Mouse (Mus musculus) left cerebral cortex, postnatal 36 days (tissue): ENCODE results near the gene Pgam1. TPM values are rescaled to one million over a fixed set of nuclear protein-coding genes. Genes with fewer than 3 reads are reported as not detected.
"Not testable (repeated sequence)": the region's sequence is repeated elsewhere in the genome, so short reads cannot be mapped to it uniquely, and the experiment has no call there.

Source experiments
- DNase-seq, 2 experiments: peaks; one replicate each; pipeline ENCODE4 v3.0.0; 2021 to 2022; ENCODE audit warnings: low spot score in 2 of 2, mixed read lengths in 1 of 2
- intact Hi-C: fragments of 180-260 bp; cut with DNase I; formaldehyde crosslinking; loops from one replicate; pipeline ENCODE4 v1.15.1; 2025
- total RNA-seq, 2 experiments: library from RNA; stranded (reverse); gene quantifications; 2 replicates each; pipeline ENCODE4 v1.2.3; 2021

Gene Pgam1
- total RNA-seq, 2 experiments from 2014 or later: 530 to 626 TPM

DNA sequence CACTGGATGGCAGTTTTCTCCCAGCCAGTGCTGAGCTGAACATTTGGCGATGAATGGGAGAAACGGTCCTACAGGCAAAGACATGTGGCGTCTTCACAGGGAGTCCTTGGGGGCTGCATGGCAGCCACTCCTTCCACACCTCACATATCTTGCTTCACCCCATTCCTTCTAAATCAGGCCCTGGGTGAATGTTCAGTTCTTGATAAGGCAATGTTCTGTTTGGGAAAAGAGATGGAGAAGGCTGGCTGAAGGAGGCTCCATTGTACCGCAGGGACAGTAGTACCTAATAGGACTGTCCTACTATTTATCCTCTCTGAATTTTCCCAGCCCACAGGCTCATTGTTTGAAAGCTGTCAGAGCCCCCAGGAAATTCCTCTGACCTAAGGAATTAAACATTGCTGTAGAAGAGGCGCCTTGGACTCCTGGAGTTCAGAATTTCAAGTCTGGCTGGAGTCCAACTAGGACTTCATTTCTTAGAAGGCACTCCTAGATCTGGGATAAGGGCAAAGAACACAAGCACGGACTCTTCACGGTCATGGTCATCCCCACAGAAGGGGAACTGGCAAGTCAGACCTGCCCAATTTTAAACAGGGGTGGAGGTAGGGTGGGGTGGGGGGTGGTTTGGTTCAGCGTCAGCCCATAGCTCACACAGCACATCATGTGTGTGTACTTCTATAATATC lies 4.5 kb upstream of the Pgam1 start:
- intact Hi-C loops: no loop called here
- no peak for DNase-seq

DNA sequence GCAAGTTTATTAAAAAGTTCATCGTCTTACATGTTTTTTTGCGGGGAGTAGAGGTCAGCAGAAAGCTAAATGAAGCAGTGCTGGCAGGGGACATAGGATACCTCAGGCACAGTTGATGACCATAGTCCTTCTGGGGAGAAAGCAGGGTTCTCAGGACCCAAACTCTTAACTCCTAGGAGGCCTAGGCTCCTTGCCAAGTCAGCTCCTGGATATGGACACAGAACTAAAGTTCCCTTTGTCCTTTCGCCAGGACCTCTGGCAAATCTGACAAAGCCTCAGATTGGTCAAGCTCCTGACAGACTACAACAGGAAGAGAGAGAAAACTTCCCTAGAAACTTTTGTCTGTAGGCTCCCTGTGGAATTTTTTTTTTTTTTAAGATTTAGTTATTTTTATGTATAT lies 3.0 kb upstream of the Pgam1 start:
- intact Hi-C loops: no loop called here

DNA sequence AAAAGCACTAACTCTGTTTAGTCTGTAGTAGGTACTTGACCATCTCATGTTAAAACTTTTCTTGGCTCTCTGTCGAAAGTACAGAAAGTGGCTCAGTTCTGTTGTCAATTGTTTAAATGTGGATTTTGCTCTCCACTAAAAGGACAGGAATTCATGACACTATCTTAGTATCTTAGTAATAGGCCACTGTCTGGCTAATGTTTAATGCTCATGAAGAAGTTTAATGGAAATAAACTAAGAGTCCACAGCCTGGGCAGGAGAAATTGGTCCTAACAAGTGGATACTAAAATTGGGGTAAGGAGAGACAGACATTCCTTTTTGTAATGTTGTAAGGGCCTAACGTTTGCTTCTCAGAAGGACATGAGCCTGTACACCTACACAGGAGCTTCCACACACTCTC lies 1.3 kb upstream of the Pgam1 start:
- no peak for DNase-seq
- intact Hi-C loops: no loop called here

More for the DNA sequence above, 3.0 kb upstream of the Pgam1 start:
- no peak for DNase-seq

DNA sequence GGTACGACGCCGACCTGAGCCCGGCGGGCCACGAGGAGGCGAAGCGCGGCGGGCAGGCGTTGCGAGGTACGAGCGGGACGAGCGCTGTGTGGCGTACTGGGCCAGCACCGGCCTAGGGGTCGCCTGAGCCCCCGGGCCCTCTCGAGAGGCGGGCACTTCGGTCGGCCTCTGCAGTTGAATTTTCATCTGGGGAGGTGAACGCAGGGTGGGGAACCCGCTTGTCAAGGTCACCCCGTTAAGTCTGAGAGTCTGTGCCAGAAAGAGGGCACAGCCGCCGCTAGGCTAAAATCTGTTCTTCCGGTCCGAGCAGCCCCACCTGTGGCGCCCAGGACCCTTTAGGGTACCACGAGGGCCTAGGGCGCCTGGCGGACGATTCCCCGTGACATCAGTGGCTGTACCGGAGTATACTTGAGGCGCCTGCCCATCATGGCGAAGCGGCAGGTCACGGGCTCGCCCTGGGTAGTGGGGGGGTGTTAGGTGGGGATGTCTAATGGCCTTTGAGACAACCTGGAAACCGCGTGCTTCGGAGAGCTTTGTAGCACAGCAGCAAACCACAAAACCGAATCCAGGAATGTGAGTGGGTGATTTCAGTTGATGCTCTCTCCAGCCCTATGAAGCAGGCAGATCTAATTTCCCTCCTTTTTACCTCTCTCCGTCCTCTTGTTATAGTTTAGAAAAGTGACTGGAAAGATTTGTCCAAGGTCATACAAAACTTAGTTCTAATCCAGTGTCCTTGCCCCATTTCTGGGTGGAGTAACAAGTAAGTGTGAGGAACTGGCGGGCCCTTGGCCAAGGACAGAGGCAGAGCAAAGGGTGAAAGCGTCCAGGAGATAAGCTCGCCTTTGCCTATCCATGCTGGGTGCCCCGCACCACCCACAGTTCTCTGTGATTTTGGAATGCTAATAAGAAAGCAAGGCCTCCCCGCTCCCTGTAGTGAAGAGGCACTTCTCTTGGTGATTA lies 678 bp downstream of the Pgam1 start:
- DNase-seq: no peak
- intact Hi-C loops: no loop called here

DNA sequence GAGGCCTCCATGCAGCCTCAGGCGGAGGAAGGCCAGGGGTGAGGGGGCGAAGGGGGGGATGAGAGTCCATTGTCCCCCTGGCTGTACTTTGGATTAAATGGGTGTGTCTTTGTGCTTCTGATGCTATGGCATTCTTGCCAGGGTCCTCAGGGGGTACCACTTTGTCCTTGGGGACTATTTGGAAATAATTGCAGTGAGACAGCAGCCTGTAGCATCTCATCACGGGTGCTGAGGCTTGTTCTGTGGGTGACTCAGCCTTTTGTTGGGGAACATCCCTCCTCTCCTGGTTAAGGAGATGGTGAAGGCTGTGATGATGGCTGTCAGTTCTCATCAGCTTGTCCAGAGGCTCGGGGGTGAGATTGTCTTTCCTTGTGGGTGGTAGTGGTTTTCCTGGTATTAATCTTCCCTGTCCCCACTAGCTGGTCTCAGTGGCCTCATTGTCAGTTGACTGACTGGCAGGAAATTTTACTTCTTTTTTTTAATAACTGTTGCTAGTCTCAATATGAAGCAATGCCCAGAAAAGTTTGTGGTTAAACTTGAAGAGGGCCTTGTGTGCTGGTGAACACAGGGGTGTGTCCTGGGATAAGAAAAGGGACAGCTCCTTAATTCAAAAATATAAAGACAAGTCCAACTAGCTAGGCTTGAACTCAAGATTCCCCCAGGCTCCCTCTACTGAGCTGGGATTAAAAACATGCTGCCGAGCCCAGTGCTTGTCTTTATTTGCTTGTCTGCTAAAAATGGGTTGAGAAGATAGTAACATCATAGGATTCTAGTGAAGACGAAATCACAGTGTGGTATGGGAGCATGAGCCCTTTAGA lies 2.3 kb downstream of the Pgam1 start:
- intact Hi-C loops: no loop called here

DNA sequence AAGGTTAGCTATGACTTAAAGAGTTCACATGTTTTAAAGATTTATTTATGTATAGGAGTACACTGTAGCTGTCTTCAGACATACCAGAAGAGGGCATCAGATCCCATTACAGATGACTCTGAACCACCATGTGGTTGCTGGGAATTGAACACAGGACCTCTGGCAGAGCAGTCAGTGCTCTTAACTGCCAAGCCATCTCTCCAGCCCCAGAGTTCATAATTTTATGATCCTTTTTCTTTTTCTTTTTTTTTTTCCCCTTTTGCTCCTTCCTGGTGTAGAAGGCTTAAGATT lies 2.8 kb downstream of the Pgam1 start:
- DNase-seq, intact Hi-C loops: not testable (repeated sequence)

More for the DNA sequence above, 2.3 kb downstream of the Pgam1 start:
- no peak for DNase-seq

DNA sequence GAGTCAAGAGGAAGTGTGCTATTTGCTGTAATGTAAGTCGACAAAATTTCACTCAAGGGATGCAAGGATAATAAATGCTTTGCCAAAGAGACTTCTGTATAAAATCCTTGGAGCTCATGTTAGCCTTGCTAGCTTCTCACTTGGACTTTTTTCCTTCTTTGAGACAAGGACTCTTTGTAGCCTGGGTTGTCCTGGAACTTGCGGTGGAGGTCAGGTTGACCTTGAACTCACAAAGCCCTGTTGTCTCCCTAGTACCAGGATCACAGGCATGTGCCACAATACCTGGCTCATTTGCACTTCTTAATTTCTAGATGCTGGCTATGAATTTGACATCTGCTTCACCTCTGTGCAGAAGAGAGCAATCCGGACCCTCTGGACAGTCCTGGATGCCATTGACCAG lies 3.6 kb downstream of the Pgam1 start:
- no peak for DNase-seq

DNA sequence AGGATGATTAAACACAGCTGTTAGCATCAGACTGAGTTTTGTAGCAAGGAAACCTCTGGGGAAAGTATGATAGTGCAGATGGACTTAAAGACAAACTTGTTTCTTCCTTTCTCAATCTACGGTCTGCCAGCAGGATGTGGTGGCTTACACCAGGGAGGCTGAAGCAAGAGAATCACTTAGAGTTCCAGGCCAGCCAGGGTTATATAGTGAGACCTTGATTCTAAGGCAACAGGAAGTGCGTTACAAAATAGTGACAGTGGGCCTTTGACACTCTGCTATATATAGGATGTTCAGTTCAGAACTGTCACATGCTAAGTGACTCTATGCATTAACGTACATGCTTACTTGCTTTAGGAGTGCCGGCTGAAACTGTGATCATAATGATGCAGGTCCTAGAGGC lies 5.1 kb downstream of the Pgam1 start:
- intact Hi-C loops: no loop called here
- no peak for DNase-seq

More for the DNA sequence above, 3.6 kb downstream of the Pgam1 start:
- intact Hi-C loops: no loop called here

DNA sequence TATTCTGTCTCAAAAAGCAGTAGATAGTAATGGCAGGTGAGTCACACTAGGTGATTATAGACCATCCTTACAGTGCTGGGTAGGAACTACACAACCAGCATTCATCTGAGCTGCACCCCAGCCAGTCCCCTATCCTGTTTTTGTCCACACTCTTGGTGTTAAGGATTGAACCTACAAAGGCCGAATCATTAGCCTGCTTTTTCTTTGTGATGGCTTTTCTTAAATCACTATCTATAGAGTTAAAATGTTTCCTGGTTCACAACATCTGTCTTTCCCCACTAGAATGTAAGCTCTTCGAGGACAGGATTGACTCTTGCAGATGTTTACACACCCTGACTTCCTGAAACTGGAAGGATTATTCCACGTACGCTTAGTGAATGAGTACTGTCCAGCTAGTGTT lies 7.7 kb downstream of the Pgam1 start:
- DNase-seq: no peak
- intact Hi-C loops: no loop called here

DNA sequence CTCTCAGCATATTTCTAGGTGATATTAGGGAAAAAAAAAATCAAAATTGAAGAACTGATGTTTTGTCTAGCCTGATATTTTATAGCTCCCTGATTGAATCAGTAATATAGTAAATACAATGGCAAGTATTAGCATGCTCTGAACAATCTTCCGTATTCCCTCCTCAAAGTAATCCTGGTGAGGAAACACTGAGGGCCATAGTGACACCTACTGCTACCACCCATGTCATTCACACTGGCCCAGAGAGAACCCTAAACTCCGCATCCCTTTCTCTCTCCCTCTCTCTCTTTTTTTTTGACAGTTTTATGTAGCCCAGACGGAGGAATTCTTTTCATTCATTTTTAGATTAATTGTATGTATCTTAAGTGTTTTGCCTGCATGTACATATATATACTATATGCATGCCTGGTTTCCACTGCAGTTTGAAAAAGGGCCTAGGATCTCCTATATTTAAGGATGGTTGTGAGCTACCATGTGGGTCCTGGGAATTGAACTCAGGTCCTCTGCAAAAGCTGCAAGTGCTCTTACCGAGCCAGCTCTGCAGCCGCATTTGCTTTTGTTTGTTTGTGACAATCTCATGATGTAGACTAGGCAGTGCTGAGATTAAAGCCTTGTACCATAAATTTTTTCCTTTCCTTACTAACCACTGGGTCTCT lies 8.8 kb downstream of the Pgam1 start:
- no peak for DNase-seq
- intact Hi-C loops: no loop called here

DNA sequence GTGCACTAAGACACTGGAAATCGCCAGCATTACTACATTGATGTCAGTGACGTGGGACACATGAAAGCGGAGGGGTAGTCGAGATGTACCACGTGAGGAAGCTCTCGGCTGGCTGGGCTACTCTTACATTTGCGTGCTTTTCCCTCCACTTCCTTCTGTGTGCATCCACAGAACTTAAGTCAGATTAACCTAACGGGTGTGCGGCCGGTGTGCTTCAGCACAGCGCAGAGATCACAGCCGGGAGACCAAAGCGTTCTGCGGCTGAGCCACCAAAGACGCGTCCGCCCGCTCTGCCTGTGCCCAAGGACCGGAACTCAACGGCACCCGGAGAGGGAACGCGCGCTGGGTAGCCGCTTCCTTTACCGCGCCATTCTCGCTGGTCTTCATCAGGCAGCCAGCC lies 21.0 kb downstream of the Pgam1 start:
- intact Hi-C loops: no loop called here
- DNase-seq: peak in 1 of 2 experiments; percentile 28

DNA sequence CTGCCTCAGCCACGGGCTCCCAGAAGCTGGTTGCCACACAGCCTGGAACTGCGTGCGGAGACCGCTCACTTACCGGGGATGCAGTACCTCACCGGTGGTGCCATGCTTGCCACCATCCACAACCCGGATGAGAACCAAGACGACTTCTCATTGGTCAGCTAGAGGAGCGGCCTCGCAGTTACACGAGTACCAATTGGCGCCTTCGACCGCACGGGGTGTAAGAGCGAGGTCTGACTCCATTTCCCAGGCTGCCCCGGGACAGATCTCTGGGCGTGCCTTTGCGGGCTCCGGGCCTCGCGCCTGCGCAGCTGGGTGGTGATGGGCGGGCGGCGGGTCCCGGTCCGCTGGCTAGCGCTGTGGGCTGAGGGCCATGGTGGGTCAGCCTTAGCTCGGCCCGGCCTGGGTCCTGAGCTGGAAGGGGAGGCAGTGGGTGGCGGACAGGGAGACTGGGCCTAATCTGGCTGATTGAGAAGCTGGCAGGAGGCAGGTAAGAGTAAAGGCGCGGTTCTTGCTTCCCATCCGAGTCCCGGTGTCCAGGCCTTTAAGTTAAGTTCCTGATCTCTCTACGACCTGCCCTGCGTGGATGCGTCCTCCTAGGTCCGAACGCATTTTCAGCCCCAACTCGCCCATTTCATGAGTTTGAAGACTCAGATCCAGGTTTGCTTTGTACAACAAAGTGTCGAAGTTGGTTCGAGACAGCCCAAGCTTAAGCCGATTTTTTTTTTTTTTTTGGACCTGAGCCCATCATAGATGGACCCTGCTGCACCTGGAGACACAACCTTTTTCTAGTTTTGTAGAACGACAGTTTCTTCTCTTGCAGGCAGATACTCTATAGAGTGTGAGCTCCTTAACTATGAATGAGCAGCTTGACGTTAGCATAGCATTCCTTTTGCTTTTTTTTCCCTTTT lies 21.7 kb downstream of the Pgam1 start, which contains the start of the genes Exosc1 and Zdhhc16:
Exosc1 (minus strand) TSS at position 245 of the 908 bp plus-strand sequence.
Zdhhc16 (plus strand) TSS at position 302 of the 908 bp plus-strand sequence.
- peak; percentile 99 for DNase-seq
- intact Hi-C loops: loop anchor here (2.0 kb wide), 1 partner anchor 47 kb away; the partner anchor contains the start of genes Mms19 and Ubtd1

DNA sequence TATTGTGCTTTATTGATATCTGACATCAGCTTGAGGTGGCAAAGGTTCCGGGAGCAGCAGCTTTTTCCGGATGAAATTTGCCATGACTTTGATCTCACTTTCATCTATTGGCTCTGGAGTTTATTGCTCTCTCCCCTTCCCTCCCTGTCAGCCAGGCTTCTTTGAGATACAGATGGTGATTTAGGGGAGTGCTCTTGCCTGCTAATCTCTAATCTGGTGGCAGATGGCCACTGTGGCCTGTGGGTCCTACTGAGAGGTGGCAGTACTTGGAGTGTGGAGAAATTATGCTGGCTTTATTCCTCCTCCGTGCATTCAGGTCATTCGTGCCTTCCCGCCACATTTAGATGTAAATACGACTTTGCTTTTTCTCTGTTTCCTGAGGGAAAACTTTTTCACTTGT lies 22.4 kb downstream of the Pgam1 start:
- intact Hi-C loops: loop anchor here (2.0 kb wide), 1 partner anchor 47 kb away; the partner anchor contains the start of genes Mms19 and Ubtd1
- no peak for DNase-seq

DNA sequence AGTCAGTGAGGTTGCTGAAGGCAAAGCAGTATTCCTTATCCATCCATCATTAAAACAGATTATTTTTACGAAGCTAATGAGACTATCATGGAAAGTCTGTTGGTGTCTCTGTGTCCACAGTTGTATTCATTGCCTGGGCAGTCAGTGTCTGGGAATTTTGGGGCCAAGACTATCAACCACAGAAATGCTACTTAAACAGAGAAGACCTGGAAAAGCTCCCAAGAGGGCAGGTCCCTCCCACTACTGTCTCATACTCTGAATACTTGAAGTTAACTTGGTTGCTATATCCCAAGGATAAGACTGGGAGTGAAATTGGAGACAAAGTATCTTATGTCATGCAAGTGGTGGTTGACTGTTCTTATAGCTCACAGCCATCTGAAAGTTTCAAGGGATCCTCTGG lies 24.2 kb downstream of the Pgam1 start:
- intact Hi-C loops: loop anchor here (2.0 kb wide), 1 partner anchor 45 kb away; the partner anchor contains the start of genes Mms19 and Ubtd1
- DNase-seq: no peak

DNA sequence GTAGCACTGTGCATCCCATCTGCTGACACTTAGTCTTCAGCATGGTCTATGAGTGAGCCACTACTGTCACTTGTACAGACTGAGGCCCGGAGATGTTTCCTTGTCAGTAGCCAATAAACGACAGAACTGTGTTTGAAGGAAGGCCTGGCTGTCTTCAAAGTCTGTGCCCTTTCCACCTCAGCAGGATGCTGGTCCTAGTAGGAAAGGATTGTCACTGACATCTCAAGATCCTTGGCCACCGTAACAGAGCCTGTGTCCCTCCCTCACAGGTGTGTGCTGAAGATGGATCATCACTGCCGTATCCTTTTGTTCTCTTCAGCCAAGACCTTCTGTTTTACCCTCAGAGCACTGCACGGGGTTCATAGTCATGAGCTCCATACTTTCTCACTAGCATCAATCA lies 26.8 kb downstream of the Pgam1 start:
- no peak for DNase-seq
- intact Hi-C loops: no loop called here

DNA sequence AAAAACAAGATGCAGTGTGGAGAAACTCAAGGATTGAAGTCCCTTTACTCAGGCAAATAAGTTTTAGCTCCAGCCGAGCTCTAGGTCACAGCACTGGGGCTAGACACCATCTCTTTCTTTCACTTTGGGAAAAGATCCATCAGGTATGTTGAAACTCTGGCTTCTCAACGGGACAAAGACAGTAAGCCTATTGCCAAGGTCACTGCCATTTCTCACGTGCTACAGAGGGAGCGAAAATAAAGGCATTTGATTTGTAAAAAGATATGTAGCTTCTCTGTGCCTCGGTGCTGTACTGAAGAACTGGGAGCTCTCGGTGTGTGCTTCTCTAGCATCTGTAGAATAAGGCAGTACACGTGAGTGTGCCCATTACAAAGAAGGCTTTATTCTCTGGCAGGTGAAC lies 32.1 kb downstream of the Pgam1 start:
- intact Hi-C loops: no loop called here
- no peak for DNase-seq

DNA sequence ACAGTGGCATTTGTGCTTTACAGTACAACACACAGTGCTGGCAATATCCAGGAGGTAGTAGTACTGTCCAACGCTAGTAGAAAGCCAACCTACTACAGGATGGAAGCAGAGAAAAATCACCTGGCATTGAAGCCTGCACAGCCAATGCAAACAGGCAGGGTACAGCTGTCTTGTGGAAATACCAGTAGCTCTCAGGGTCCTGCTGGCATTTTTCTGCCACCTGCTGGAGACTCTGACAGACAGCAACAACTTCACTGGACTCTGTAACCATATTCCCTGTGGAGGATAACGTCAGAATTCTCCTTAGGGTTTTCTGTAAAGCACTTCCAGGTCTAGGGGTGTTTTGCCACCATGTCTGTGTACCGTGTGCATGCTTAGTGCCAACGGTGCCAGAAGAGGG lies 40.6 kb downstream of the Pgam1 start:
- intact Hi-C loops: loop anchor here (5.0 kb wide), 1 partner anchor 75 kb away; no protein-coding TSS in a partner anchor

DNA sequence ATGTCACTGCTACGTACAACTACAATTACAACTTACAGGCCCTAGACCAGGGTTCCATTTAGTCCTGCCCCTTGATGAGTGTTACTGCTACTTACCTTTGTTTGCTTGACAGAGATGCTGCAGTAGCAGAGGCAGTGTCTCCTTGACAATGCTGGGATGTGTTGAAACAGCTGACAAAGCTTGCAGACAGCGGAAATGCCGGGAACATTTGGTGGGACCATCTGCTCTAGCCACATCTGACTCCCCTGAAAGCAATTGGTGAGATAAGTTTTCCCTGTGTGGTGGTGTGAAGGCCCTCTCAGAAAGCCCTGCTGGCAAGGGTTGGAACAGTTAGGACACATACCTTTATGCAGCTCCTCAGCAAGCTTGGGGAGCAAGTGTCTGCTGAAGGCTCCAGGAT lies 41.9 kb downstream of the Pgam1 start:
- intact Hi-C loops: loop anchor here (5.0 kb wide), 1 partner anchor 74 kb away; no protein-coding TSS in a partner anchor
- DNase-seq: no peak

More for the DNA sequence above, 40.6 kb downstream of the Pgam1 start:
- DNase-seq: no peak
